Mouse (Mus musculus) liver, embryonic 13.5 days (tissue): ENCODE data around the gene Lgals8. TPM values are rescaled to one million over a fixed set of nuclear protein-coding genes. Genes with fewer than 3 reads are reported as not detected.
A peak's percentile ranks its signal among the peaks of the same experiment; 100 is the strongest.
"Not testable (repeated sequence)": the region's sequence is repeated elsewhere in the genome, so short reads cannot be mapped to it uniquely, and the experiment has no call there.

Experiments used
- ATAC-seq: fragments of 200-750 bp; cut with Nextera tagmentation; 2 replicates; pipeline ENCODE4 v1.8.0; 2017; ENCODE audit warnings: low read depth, mild to moderate bottlenecking, moderate number of reproducible peaks, moderate library complexity
- DNase-seq: peaks from one replicate; pipeline ENCODE4 v3.0.0; 2022
- H3K27ac ChIP-seq: fragments of 300-500 bp; sonication (generic); 2 replicates; pipeline ENCODE4 v1.5.1; 2015; ENCODE audit warnings: moderate library complexity, mild to moderate bottlenecking, inconsistent platforms
- H3K27me3 ChIP-seq: fragments of 300-500 bp; sonication (generic); 2 replicates; pipeline ENCODE4 v1.6.1; 2015; ENCODE audit warnings: mild to moderate bottlenecking, inconsistent platforms
- H3K36me3 ChIP-seq: fragments of 300-500 bp; sonication (generic); 2 replicates; pipeline ENCODE4 v1.6.1; 2015; ENCODE audit warnings: mild to moderate bottlenecking, inconsistent platforms
- H3K4me1 ChIP-seq: fragments of 300-500 bp; sonication (generic); replicated peaks from 2 replicates; pipeline ENCODE4 v1.6.1; 2015; ENCODE audit warnings: inconsistent platforms
- H3K4me2 ChIP-seq: fragments of 300-500 bp; sonication (generic); 2 replicates; pipeline ENCODE4 v1.6.1; 2015; ENCODE audit warnings: inconsistent platforms, mild to moderate bottlenecking, moderate library complexity
- H3K4me3 ChIP-seq: fragments of 300-500 bp; sonication (generic); replicated peaks from 2 replicates; pipeline ENCODE4 v1.5.1; 2015; ENCODE audit warnings: mild to moderate bottlenecking, inconsistent platforms
- H3K9ac ChIP-seq: fragments of 300-500 bp; sonication (generic); 2 replicates; pipeline ENCODE4 v1.6.1; 2015; ENCODE audit warnings: mild to moderate bottlenecking, inconsistent platforms
- H3K9me3 ChIP-seq: fragments of 300-500 bp; sonication (generic); replicated peaks from 2 replicates; pipeline ENCODE4 v1.6.1; 2016; ENCODE audit warnings: inconsistent platforms
- WGBS: fragments of 180-500 bp; shearing (Covaris S2); methylation state at CpG from one replicate; pipeline ENCODE4 v1.1.7; 2015; ENCODE audit not compliant: insufficient replicate concordance; 5-methylcytosine and 5-hydroxymethylcytosine counted together
- polyA plus RNA-seq: library from polyadenylated mRNA; unstranded; fragments of >200 nt; fragmentation: Nextera tagmentation; extraction: Ambion mirVana; gene quantifications from 2 replicates; pipeline ENCODE4 v1.2.1, GENCODE M21; 2015

Gene Lgals8
- polyA plus RNA-seq, 1 experiment from 2014 or later = 14.6 TPM

DNA sequence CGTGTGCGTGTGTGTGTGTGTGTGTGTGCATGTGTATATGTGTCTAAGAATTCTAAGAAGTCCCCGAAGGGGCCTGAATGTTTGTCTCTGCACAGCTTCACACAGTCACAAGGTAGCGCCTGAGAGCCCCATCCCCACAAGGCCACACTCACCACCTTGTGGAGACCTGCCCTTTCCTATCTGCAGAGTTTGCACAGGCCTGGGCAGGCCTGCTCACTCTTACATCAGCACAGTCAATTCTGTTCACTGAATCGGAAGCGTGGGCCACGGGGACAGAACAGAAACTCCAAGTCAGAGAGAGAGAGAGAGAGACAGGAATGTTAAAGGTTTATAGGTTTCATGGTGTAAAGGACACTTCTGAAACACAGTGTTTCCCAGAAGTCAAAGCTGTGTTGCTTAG is 20.9 kb upstream of the Lgals8 start:
- no peaks in the 10 kb centered on the region for H3K9me3 ChIP-seq
- no peak overlapping the region for H3K4me3 ChIP-seq
- peak; percentile 46; the same call in 1 of the 2 replicates for ATAC-seq
- no peak for DNase-seq
- no peak overlapping the region for H3K9ac ChIP-seq
- no peak overlapping the region for H3K4me2 ChIP-seq
- H3K27me3 ChIP-seq = no peaks in the 10 kb centered on the region
- 66% methylated on average over 7 of the region's 7 CpGs for WGBS
- H3K27ac ChIP-seq = no peak overlapping the region
- H3K36me3 ChIP-seq = no peaks in the 10 kb centered on the region
- H3K4me1 ChIP-seq = no peaks in the 10 kb centered on the region

DNA sequence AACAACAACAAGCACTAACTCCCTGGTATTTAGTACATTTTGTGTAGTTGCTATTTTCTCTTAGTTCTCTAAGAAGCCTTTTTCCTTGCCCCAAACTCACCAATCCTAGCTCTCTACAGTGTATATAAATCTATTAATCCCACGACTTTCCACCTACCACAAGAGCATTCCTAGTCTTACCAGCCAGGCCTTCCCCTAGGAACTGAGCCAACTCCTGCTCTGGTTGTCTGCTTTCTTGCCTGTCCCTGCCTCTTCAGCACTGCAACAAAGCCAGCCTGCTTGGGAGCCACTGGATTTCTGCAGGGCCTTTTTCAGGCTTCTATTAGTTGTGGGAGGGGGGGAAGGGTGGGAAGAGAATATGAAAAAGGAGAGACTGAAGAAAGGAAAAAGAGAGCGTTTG is 20.5 kb upstream of the Lgals8 start:
- Histone ChIP-seq H3K4me1 (no peaks in the 10 kb centered on the region), H3K9me3 (no peaks in the 10 kb centered on the region), H3K27me3 (no peaks in the 10 kb centered on the region), H3K36me3 (no peaks in the 10 kb centered on the region), H3K4me3 (no peak overlapping the region), H3K9ac (no peak overlapping the region), H3K4me2 (no peak overlapping the region), H3K27ac (no peak overlapping the region)
- WGBS = 55% methylated on average over 2 of the region's 2 CpGs
- ATAC-seq (no peak), DNase-seq (no peak)

DNA sequence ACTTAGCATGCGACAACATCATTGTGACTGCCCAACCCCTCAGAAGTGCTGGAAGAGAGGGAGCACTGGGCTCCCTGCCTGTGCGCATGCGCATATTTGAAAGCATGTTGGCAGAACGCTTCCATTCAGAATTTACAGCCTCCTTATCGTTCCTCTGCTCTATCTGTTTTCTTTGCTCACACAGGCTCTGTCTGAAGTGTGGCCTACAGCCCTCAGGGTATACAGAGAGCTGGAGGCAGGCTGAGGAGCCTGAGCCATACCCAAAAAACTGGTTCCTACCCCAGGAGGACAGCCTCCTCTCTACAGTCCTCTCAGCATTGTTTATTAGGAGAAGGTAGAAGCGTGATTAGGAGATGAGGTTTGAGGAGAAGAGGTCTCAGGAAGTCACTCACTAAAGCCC is 15.1 kb upstream of the Lgals8 start:
- no peaks in the 10 kb centered on the region for H3K4me1 ChIP-seq
- H3K27me3 ChIP-seq = no peaks in the 10 kb centered on the region
- H3K9ac ChIP-seq = no peak overlapping the region
- no peaks in the 10 kb centered on the region for H3K36me3 ChIP-seq
- ATAC-seq = no peak
- WGBS = 70% methylated on average over 6 of the region's 6 CpGs
- no peak for DNase-seq
- no peak overlapping the region for H3K4me3 ChIP-seq
- H3K4me2 ChIP-seq = no peak overlapping the region
- H3K27ac ChIP-seq = no peak overlapping the region
- H3K9me3 ChIP-seq = no peaks in the 10 kb centered on the region

DNA sequence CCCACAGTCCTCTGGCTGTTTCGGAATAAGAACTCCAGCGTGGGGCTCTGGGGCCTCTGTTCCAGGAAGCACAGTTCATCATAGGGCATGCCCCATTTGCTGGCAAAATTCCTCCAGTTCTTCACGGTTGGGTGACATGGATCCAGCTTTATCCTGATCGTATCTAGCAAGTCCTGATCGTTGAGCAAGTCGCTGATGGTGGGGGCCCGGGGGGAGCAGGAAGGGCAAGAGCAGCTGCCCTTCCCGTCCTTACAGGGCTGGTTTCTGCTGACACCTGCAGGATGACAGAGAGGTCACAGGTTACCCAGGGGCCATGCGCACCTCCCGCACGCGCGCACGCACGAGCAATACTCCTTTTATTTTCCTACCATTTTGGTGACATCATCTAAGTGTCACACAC is 13.6 kb upstream of the Lgals8 start:
- ATAC-seq (no peak), DNase-seq (no peak)
- Histone ChIP-seq H3K27ac (no peak overlapping the region), H3K9ac (no peak overlapping the region), H3K9me3 (no peaks in the 10 kb centered on the region), H3K4me1 (no peaks in the 10 kb centered on the region), H3K4me2 (no peak overlapping the region), H3K36me3 (no peaks in the 10 kb centered on the region), H3K27me3 (no peaks in the 10 kb centered on the region), H3K4me3 (no peak overlapping the region)
- 74% methylated on average over 15 of the region's 15 CpGs for WGBS

DNA sequence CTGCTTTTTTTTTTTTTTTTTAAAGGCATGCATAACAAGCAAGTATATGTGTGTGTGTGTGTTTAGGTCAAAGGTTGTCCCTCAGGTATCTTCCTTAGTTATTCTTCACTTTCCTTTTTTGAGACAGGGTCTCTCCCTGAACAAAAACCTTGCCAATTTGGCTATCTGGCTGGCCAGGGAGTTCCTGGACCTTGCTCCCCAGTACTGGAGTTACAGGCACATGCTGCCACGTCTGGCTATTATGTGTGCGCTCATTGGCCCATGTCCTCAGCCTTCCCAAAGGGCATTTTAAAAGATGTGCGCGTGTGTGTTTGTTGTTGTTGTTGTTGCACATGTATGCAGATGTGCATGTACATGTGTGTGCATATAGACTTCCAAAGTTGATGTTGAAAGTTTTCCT is 12.1 kb upstream of the Lgals8 start:
- no peaks in the 10 kb centered on the region for H3K27me3 ChIP-seq
- no peak overlapping the region for H3K9ac ChIP-seq
- no peaks in the 10 kb centered on the region for H3K4me1 ChIP-seq
- no peaks in the 10 kb centered on the region for H3K36me3 ChIP-seq
- no peak for DNase-seq
- H3K9me3 ChIP-seq = no peaks in the 10 kb centered on the region
- no peak overlapping the region for H3K4me3 ChIP-seq
- H3K4me2 ChIP-seq = no peak overlapping the region
- no peak for ATAC-seq
- H3K27ac ChIP-seq = no peak overlapping the region
- 80% methylated on average over 4 of the region's 4 CpGs for WGBS

DNA sequence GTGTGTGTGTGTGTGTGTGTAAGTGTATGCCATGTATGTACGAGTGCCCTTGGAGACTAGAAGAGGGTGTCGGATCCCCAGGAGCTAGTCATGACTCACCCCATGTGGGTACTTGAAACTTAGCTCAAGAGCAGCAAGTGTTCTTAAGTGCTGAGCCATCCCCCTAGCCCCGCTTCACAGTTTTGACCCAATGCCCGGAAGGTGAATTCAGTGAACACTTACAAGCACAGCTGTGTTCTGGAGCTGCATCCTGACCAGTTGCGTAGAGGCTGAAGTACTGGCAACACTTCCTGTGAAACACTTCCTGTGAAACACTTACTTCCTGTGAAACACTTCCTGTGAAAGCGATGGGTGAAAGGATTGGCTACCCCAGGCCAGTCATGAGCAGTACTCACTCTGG is 10.5 kb upstream of the Lgals8 start:
- Histone ChIP-seq H3K27me3 (no peaks in the 10 kb centered on the region), H3K9me3 (no peaks in the 10 kb centered on the region), H3K4me3 (no peak overlapping the region), H3K36me3 (no peaks in the 10 kb centered on the region), H3K4me1 (no peaks in the 10 kb centered on the region), H3K9ac (no peak overlapping the region), H3K27ac (no peak overlapping the region), H3K4me2 (no peak overlapping the region)
- ATAC-seq (no peak), DNase-seq (no peak)
- WGBS = 64% methylated on average over 6 of the region's 6 CpGs

DNA sequence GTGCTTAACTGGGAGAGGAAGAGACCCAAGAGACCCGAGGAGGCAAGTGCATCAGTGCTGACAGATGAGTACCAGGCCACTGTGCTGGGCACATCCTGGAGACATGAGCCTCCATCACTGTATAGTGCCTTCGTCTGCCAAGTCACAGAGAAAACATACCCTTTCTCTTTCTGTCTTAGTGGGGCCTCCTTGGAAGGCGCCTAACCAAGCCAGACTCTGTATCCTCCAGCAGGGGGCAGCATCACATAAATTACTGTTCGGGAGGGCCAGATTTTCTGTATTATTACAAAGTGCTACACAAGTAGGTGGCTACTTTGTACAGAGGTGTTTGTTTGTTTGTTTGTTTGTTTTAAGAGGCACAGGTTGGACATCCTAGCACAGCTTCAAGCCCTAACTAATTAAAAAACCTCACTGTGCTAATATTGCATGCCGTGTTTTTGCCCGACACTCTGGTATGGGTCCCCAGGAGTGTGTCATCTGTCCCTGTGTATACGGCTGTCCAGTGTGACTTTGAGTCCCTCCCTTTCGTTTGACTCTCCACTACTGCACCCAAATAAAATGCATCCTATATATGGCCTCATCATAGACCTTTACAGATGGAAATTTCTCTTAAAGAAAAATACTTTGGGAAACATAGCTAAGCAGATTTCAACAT is 9.1 kb upstream of the Lgals8 start:
- Histone ChIP-seq H3K4me2 (no peak overlapping the region), H3K4me3 (no peak overlapping the region), H3K27me3 (no peaks in the 10 kb centered on the region), H3K9me3 (no peaks in the 10 kb centered on the region), H3K36me3 (no peaks in the 10 kb centered on the region), H3K27ac (no peak overlapping the region), H3K9ac (no peak overlapping the region), H3K4me1 (peaks cover under 1% of the 10 kb centered on the region)
- DNase-seq = peak; percentile 37
- no peak for ATAC-seq
- WGBS = 38% methylated on average over 8 of the region's 8 CpGs

DNA sequence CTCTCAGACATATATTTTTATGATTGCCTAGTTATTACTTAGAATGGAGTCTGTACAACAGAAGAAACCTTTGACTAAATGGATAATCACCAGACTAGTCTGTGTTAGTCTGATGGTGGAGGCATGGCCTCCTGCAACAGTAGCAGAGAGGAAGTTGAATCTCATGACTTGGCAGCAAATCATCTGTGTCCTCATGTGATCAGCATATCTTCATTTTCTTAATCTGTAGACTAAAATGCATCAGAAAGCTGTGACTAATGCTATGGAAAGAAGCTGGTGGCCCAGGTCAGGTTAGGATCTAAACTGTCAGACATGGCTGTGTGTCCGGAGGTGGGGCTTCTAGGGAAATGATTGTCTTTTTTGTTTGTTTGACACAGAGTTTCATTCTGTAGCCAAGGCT is 3.7 kb upstream of the Lgals8 start:
- H3K4me3 ChIP-seq = no peak overlapping the region
- 59% methylated on average over 1 of the region's 1 CpGs for WGBS
- no peak overlapping the region for H3K27ac ChIP-seq
- H3K9me3 ChIP-seq = no peaks in the 10 kb centered on the region
- H3K9ac ChIP-seq = no peak overlapping the region
- no peaks in the 10 kb centered on the region for H3K27me3 ChIP-seq
- DNase-seq (no peak), ATAC-seq (no peak)
- no peaks in the 10 kb centered on the region for H3K36me3 ChIP-seq
- peaks cover 7% of the 10 kb centered on the region for H3K4me1 ChIP-seq
- H3K4me2 ChIP-seq = no peak overlapping the region

DNA sequence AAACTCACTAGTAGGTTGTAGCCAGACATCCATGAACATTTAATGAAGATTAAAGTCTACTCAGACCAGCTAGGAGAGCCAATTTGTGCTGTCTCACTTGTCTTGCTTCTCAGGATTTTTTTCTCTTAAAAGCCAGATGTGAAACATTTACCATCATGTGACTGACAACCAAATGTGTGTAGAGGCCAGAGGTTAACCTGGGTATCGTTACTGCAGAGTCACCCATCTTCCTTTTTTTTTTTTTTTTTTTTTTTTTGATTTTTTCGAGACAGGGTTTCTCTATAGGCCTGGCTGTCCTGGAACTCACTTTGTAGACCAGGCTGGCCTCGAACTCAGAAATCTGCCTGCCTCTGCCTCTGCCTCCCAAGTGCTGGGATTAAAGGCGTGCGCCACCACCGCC is 585 bp downstream of the Lgals8 start:
- not testable (repeated sequence) for H3K4me3 ChIP-seq, H3K4me2 ChIP-seq, H3K27ac ChIP-seq, H3K9ac ChIP-seq, H3K27me3 ChIP-seq, ATAC-seq, H3K9me3 ChIP-seq, H3K36me3 ChIP-seq, DNase-seq
- peaks cover 36% of the 10 kb centered on the region for H3K4me1 ChIP-seq
- 66% methylated on average over 6 of the region's 6 CpGs for WGBS

DNA sequence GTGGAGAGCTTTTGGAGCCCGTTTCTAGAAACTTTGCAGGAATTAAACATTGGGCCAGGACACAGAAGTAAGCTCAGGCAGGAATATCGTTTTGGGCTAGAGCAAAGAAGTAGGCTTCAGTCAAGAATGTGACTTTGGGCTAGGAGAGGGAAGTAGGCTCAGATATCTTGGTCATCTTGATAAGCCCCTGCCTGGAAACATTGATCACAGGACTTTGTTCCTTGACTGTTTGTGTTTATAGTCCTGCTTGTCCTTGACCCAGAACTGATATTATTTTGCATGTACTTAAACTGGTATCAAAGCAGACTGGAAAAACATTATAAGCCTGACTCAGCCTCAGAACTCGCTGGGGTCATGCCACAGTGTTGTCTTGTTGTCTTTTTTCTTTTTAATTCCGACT is 2.1 kb downstream of the Lgals8 start:
- peaks cover 28% of the 10 kb centered on the region for H3K4me1 ChIP-seq
- H3K27me3 ChIP-seq = no peaks in the 10 kb centered on the region
- H3K27ac ChIP-seq = 0 out of 2 replicates have a peak overlapping the region, but pooled peaks have one; percentile 21
- ATAC-seq (no peak), DNase-seq (no peak)
- H3K4me3 ChIP-seq = no peak overlapping the region
- no peak overlapping the region for H3K9ac ChIP-seq
- 63% methylated on average over 4 of the region's 4 CpGs for WGBS
- H3K36me3 ChIP-seq = peaks cover 4% of the 10 kb centered on the region; the same call in 1 of the 2 replicates
- H3K9me3 ChIP-seq = no peaks in the 10 kb centered on the region
- H3K4me2 ChIP-seq = peak overlapping the region; percentile 17; the same call in 1 of the 2 replicates

DNA sequence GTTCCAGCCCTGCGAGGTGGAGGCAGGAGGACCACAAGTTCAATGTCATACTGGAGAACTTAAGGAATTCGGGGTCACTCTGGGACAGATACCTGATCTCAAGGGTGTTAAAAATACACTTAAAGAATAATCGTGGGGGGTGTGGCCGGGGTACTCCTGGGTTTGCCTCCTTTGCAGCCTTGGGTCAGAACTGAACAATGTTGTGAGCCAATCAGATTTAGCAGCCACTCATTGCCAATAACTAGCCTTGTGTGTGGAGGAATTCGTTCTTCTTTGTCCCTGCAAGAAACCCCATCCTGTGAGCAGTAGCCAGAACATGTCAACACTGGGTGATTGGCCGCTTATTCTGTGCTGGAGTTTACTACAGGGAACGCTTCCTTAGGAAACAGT is 3.0 kb downstream of the Lgals8 start:
- no peaks in the 10 kb centered on the region for H3K27me3 ChIP-seq
- WGBS = 6% methylated on average over 7 of the region's 7 CpGs
- DNase-seq = no peak
- peaks cover 29% of the 10 kb centered on the region for H3K4me1 ChIP-seq
- peak overlapping the region; percentile 84 for H3K4me2 ChIP-seq
- H3K27ac ChIP-seq = peak overlapping the region; percentile 81; the same call in 1 of the 2 replicates
- no peak for ATAC-seq
- peak overlapping the region; percentile 87 for H3K4me3 ChIP-seq
- no peaks in the 10 kb centered on the region for H3K9me3 ChIP-seq
- peak overlapping the region; percentile 88 for H3K9ac ChIP-seq
- peaks cover 4% of the 10 kb centered on the region; the same call in 1 of the 2 replicates for H3K36me3 ChIP-seq
